Mouse (Mus musculus): ENCODE data around the gene Eftud2.

Gene Eftud2

GRCm38 (mm10) chr11:102880585-102881313, at the start of gene Eftud2, which contains the start of gene Ccdc103:
Gene Eftud2, minus strand, starts transcription at chr11:102880985.
Gene Ccdc103, plus strand, starts transcription at chr11:102881204.
- DNase-seq: peak; percentile 95

DNA sequence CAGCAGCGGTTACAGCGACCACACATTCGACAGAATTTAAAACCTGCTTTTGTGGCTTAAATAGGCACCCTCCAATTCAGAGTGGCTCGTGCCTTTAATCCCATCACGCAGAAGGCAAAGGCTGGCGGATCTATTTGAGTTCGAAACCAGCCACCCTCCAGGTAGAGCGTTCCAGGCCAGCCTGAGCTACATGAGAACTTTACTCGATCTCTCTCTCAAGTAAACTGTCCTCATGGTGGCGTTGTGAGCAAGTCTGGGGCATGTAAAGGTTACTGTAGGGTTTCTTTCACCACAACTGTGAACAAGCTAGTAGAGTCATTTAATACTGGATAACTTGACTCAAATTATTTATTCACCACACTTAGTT, 44.5 kb upstream of the Eftud2 start:
- DNase-seq: peak; percentile 80

DNA sequence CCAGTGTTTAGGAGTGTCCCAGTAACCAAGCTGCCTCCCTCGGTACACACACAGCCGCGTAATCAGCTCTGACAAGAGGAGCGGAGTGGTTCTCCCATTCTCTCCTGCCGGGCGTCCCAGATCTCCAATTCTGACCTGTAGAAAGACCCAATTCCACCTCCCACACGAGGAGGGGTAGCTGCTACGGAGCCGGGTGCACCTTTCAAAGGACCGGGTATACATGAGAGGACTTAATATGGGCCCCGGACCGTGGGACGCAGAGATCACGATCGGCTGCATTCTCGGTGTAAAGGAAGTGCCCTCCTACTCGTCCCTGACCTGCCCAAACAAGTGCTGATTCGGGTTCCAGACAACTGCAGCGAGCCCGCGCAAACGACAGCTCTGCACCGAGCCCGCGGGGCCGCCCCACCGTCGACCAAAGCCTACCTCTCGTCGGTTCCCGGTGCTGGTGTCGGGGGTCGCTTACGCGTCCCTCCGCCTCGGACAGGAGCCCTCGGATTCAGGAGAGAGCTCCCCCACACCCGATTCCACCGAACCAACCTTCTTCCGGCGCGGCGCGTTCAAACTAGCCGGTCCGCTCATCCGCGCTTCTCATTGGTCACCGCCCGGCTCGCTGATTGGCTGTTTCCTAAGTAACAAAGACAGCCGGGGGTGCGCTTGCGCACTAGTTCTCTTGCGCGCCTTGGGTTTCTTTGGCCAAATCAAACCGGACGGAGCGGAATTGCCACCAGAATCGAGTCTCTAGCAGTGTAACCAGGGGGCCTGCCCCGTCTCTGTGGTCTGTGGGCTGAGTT, 44.0 kb upstream of the Eftud2 start, which contains the start of gene Kif18b:
Kif18b (minus strand) TSS at position 568 of the 794 bp plus-strand sequence.
- DNase-seq: peak; percentile 99

DNA sequence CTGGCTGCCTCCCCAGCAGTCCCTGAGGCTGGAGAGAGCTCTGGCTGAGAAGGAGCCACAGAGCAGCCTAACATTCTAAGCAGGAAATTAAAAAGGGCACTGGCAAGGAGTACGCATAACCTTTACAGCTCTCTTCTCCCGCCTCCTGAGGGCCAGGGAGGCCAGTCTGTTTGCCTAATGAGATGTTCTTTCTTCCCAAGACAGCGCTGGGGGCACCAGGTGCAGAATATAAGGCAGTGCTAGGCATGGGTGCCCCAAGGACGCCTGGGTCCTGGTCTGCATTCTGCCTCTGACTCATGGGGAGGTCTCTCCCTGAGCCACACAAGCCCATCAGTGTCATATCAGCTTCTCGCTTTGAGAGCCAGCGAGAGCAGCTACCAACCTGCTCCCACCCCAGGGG, 40.7 kb upstream of the Eftud2 start:
- no peak for DNase-seq

DNA sequence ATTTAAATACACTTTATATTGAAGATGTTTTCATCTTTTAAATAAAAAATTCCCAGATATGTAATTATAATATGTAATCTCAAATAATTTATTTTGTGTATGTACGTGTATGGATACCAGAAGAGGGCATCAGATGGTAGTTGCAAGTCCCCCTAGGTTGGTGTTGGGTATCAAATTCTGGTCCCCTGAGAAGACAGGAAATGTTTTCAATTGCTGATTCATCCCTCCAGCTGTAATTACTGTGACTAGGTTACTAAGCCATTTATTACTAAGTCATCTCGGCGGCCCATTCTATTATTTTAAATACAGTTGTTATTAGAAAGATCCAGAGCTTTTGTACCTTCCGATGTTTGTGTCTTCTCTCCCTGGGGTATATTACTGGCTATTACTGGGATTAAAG, 37.3 kb upstream of the Eftud2 start:
- no peak for DNase-seq

GRCm38 (mm10) chr11:102915380-102915779, 34.6 kb upstream of the Eftud2 start:
- DNase-seq: no peak

- DNase-seq: no peak
These were observed 30.6 kb upstream of the Eftud2 start for GRCm38 (mm10) chr11:102911376-102911775.

DNA sequence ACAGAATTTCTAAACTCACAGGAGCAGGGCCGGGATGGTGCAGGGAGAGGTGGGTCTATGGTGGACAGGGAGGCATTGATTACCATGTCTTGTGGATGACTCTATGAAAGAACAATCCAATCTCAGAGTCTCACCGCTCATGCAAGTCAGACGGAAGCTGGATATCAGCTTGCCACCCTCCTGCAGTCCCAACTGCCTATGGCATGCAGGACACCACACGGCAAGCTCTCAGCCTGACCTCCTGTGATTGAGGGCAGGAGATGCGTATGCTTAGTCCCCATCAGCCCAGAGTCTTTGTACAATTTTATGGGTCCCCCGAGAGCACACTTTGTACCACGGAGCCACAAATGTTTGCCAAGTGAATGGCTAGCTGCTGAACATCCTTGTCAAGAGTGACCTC, 22.9 kb upstream of the Eftud2 start:
- DNase-seq: no peak

DNA sequence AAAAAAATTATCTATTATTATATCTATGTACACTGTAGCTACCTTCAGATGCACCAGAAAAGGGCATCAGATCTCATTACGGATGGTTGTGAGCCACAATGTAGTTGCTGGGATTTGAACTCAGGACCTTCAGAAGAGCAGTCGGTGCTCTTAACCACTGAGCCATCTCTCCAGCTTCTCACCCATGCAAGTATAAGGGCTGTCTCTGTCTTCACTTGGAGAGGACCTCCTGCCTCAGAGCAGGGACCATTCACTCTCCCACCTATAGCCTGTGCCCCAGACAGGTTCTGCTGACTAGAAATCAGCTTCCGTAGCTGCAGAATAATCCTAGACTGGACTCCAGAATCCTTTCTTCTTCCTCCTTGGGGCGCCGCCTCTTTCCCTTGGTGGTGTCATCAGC, 21.3 kb upstream of the Eftud2 start:
- no peak for DNase-seq

GRCm38 (mm10) chr11:102901199-102901598, 20.4 kb upstream of the Eftud2 start:
- no peak for DNase-seq

DNA sequence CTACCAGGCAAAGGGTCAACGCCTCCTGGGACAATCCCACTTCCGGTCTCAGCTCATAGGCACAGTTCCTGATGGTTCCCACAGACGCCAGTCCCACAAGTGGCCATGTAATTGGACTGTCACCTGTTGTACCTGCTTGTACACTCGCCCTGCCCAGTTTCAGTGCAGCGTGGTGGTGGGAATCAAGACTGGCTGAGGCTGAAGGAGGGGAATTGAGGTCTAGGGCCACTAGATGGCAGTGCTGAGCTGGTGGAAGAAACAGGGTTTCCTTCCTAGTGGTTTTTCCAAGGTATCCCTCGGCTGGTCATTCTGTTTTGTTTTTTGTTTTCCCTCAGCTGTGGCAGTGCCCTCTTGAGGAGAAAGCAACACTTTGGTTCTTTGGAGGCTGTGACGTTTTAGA, 20.0 kb upstream of the Eftud2 start, which contains the start of gene Gfap:
Gfap (minus strand) TSS at position 150 of the 400 bp plus-strand sequence.
- DNase-seq: peak; percentile 88

GRCm38 (mm10) chr11:102898408-102898807, 17.6 kb upstream of the Eftud2 start:
- no peak for DNase-seq

GRCm38 (mm10) chr11:102896641-102897040, 15.9 kb upstream of the Eftud2 start:
- no peak for DNase-seq

- no peak for DNase-seq
These were observed 15.0 kb upstream of the Eftud2 start for GRCm38 (mm10) chr11:102895779-102896178.

GRCm38 (mm10) chr11:102894716-102895115, 13.9 kb upstream of the Eftud2 start:
- no peak for DNase-seq

- DNase-seq: peak; percentile 87
These were observed 12.3 kb upstream of the Eftud2 start for GRCm38 (mm10) chr11:102893015-102893651.

GRCm38 (mm10) chr11:102890096-102890495, 9.3 kb upstream of the Eftud2 start:
- DNase-seq: no peak

GRCm38 (mm10) chr11:102888135-102888534, 7.3 kb upstream of the Eftud2 start:
- no peak for DNase-seq

DNA sequence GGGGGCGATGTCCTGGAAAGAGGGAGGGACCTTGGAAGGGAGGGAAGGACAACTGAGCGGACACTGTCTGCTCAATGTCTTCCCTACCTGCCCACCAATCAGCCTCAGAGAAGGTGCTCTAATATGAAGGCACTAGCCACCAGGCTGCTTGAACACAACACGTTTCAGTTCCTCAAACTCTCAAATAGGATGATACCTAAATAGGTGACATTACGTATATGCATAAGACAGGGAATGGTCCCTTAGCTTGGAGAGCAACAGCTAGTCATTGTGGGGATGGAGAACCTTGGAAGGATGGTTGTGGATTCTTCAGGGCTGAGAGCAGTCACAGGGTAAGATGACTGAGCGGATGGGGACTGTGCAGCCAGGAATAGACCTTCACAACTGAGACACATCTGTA, 6.6 kb upstream of the Eftud2 start:
- DNase-seq: no peak

DNA sequence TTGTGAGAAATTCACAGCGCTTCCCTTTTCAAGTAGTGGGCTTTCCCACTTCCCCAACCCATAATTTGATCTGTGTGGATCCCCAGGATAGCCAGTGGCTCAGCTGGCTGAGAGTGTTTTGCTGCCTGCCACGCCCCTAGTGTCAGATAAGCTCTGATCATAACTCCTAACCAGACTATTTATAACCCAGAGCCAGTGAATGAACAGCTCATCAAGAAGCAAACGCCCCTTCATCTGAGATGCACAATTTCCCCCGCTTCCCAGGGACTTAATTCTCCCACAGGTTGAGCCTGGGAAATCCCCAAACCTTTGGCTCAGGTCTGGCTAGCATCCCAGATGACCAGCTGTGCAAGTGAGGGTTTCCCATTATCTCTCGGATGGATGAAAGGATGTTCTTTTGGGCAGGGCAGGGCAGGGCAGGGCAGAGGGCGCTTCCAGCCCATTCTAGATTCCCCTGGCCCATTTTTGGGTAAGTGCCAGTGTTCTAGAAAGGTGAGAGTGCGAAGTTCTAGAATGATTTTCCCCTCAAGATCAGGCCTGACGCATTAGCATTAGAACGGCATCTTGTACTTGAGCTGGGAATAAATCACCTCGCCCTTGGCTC, 3.9 kb upstream of the Eftud2 start, which contains the start of gene Fam187a:
Fam187a (plus strand) TSS at position 554 of the 604 bp plus-strand sequence.
- no peak for DNase-seq

DNA sequence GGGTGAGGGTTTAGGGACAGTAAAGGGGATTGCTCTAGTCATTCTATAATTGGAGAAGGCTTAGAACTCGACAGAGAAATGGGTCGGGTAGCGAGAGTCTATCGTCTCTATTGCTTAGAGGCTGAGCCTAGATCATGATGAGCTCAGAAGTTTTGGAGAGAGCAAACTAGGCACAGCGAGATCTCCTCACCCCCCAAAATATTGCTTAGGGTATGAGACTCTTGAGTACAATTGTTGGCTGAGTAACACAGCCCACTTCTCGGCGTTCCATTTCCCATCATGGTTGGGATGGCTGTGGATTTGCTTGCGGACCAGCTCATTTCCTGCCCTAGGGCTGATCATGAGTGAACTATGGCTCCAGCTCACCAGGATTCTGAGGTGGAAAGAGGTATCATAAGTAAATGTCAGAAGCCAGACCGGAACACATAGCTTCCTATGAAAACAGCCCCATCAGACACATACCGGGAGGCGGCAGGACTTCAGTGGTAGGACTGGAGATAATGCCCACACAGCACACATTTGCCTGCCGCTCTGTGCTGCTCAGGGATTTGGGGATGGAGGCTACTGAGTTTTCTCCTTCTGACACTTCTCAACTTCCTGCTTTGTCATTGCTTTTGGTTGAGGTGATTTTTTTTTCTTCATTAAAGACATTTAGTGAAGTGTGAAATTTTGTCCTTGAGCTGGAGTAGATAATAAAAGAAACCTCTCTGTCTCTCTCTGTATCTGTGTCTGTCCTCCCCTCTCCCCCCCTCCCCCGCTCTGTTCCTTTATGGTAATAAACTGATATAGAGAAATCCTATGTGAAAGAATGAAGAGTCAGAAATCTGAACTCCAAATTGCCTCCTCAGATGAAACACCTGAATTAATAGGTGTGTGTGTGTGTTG, 771 bp upstream of the Eftud2 start:
- no peak for DNase-seq

GRCm38 (mm10) chr11:102879558-102879957, 1.2 kb downstream of the Eftud2 start:
- no peak for DNase-seq

Data from embryo, embryonic 11 days (tissue).